Mouse (Mus musculus) heart, adult 2 months (tissue): ENCODE measurements around the gene Slc34a2.

Source experiments
- CTCF ChIP-seq: fragments of 200-600 bp; IDR thresholded peaks from 2 replicates; pipeline ENCODE4 v1.8.1; 2022; ENCODE audit warnings: antibody characterized with exemption, mild to moderate bottlenecking, moderate library complexity
- EP300 ChIP-seq: fragments of 200-500 bp; IDR thresholded peaks from 2 replicates; pipeline ENCODE4 v1.6.1; 2011; ENCODE audit warnings: low read depth, low read length, control low read depth; ENCODE audit not compliant: insufficient read depth
- POLR2A ChIP-seq: fragments of 200-500 bp; IDR thresholded peaks from 2 replicates; pipeline ENCODE4 v1.6.1; 2011; ENCODE audit warnings: mild to moderate bottlenecking, low read depth, low read length, control low read depth; ENCODE audit not compliant: insufficient read depth

- no peak for TF ChIP-seq CTCF
- no peak for TF ChIP-seq POLR2A
- TF ChIP-seq EP300, result no peak
Measured at GRCm38 (mm10) chr5:52998097-52998760, 39.7 kb upstream of the Slc34a2 start.
